Mouse (Mus musculus) heart, embryonic 16.5 days (tissue): ENCODE measurements around the gene Gm10309. TPM values are rescaled to one million over a fixed set of nuclear protein-coding genes. Genes with fewer than 3 reads are reported as not detected.

Experiments
- ATAC-seq: fragments of 200-750 bp; cut with Nextera tagmentation; replicated peaks from 2 replicates; pipeline ENCODE4 v1.8.0; 2017; ENCODE audit warnings: moderate number of reproducible peaks; ENCODE audit not compliant: insufficient read depth, low FRiP score; ENCODE audit errors: extremely low read depth
- H3K27ac ChIP-seq: fragments of 300-500 bp; sonication (generic); 2 replicates; pipeline ENCODE4 v1.5.1; 2014; ENCODE audit warnings: mild to moderate bottlenecking, low read length, control low read depth, moderate library complexity
- H3K27me3 ChIP-seq: fragments of 300-500 bp; sonication (generic); 2 replicates; pipeline ENCODE4 v1.6.1; 2014; ENCODE audit warnings: low read length, mixed read lengths; ENCODE audit not compliant: control insufficient read depth, insufficient read depth
- H3K36me3 ChIP-seq: fragments of 300-500 bp; sonication (generic); 2 replicates; pipeline ENCODE4 v1.6.1; 2014; ENCODE audit not compliant: control insufficient read depth, insufficient read depth
- H3K4me1 ChIP-seq: fragments of 300-500 bp; sonication (generic); 2 replicates; pipeline ENCODE4 v1.6.1; 2014; ENCODE audit warnings: low read length, mixed read lengths; ENCODE audit not compliant: control insufficient read depth, insufficient read depth
- H3K4me2 ChIP-seq: fragments of 300-500 bp; sonication (generic); 2 replicates; pipeline ENCODE4 v1.6.1; 2014; ENCODE audit warnings: low read depth, mild to moderate bottlenecking, control low read depth, low read length
- H3K4me3 ChIP-seq: fragments of 300-500 bp; sonication (generic); 2 replicates; pipeline ENCODE4 v1.5.1; 2014; ENCODE audit warnings: mild to moderate bottlenecking, control low read depth, low read length
- H3K9ac ChIP-seq: fragments of 300-500 bp; sonication (generic); 2 replicates; pipeline ENCODE4 v1.6.1; 2014; ENCODE audit warnings: low read length, control low read depth
- H3K9me3 ChIP-seq: fragments of 300-500 bp; sonication (generic); replicated peaks from 2 replicates; pipeline ENCODE4 v1.6.1; 2016; ENCODE audit warnings: low read length; ENCODE audit not compliant: control insufficient read depth
- WGBS: fragments of 180-500 bp; shearing (Covaris S2); extraction: QIAGEN DNeasy Blood & Tissue Kit; methylation state at CpG from one replicate; pipeline ENCODE4 v1.1.7; 2014; 5-methylcytosine and 5-hydroxymethylcytosine counted together
- polyA plus RNA-seq: library from polyadenylated mRNA; unstranded; fragments of >200 nt; fragmentation: Nextera tagmentation; extraction: Ambion mirVana; gene quantifications from 2 replicates; pipeline ENCODE4 v1.2.1, GENCODE M21; 2015

The Gm10309 gene
- polyA plus RNA-seq, 1 experiment from 2014 or later = 0.16 TPM

DNA sequence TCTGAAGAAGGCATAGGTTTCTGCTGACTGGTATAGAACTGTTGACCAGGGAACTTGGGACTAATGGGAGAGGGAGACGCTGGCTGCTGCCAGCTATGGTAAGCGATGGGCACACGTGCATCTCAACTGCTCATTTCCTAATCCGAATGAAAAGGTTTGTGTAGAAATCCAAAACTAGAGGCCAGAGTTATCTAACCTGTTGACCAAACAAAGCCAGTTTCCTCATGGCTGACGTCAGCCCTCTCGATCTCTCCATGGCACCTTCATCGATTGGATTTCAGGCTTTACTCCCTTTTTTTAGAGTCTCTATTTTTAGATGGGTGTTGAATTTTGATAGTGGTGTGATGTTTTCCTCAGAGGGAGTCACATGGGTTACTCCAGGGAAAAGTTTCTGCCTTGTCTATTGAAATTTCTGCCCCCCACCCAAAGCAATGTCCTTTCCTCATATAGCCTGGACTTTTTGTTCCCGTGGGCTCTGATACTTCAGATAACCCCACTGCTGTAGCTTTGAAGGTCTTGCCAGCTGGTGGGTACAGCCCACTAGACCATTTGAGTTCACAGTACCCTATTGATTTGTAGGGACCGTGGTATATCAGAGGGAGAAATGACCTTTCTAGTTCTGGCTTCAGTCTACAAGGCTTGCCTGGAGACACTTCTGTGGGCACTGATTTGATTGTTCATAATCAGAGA is 1.7 kb downstream of the Gm10309 start:
- Histone ChIP-seq H3K9me3 (no peaks in the 10 kb centered on the region), H3K4me1 (peaks cover 22% of the 10 kb centered on the region), H3K9ac (no peak overlapping the region), H3K27me3 (no peaks in the 10 kb centered on the region), H3K4me2 (no peak overlapping the region), H3K4me3 (no peak overlapping the region), H3K27ac (no peak overlapping the region), H3K36me3 (no peaks in the 10 kb centered on the region)
- WGBS = 78% methylated on average over 9 of the region's 9 CpGs
- no peak for ATAC-seq

DNA sequence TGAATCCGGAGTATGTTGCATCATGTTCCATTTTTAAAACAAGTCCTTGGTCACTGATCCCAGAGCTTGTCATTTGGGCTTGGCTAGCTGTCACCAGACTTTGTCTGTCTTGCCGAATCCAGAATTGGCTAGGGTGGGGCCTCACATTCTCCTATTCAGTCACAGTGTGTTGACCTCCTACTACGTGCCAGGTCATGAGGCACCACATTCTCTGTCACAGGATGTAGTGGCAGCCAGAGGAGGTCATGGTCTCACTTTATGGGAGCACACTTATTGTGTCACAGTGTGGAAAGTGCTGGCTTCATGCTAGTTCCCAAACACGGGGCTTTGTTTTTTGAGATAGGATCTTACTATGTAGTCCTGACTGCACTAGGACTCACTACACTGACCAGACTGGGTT is 3.6 kb downstream of the Gm10309 start:
- H3K4me1 ChIP-seq = peaks cover 16% of the 10 kb centered on the region
- no peaks in the 10 kb centered on the region for H3K27me3 ChIP-seq
- H3K36me3 ChIP-seq = no peaks in the 10 kb centered on the region
- no peak overlapping the region for H3K4me2 ChIP-seq
- no peak overlapping the region for H3K9ac ChIP-seq
- H3K27ac ChIP-seq = no peak overlapping the region
- ATAC-seq = no peak
- 62% methylated on average over 4 of the region's 4 CpGs for WGBS
- H3K4me3 ChIP-seq = no peak overlapping the region
- no peaks in the 10 kb centered on the region for H3K9me3 ChIP-seq

DNA sequence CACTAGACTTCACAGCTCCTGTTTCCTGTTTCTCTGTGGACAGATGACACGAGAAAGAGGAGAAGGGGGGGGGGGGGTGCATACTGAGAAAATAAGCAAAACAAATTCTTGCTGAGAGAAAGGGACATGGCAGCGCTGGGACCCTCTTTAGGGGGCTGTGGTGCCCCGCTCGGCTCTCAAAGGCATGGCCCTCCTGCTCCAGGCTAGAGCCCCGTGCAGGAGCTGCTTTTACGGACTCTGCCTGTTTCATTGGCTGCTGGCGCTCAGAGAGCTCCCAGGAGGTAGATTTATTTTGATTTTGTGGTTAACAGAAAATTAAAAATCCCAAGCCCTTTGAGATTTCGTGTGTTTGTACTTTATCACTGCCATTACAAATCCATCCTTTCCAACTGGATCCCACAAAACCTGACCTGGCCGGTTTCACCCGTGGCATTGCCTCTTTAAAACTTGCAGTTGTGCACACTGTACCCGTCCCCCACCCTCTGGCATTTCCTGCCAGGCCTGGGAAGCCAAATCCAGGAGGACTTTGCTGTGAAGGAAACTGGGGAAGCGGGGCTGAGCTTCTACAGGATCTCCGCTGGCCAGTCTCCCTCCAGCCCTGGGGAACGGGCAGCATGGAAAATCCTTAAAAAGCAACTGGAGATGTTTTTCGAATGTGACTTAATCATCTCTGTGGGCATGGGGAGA is 5.5 kb downstream of the Gm10309 start:
- Histone ChIP-seq H3K4me2 (no peak overlapping the region), H3K9ac (peak overlapping the region; percentile 15; the same call in 1 of the 2 replicates), H3K27ac (peak overlapping the region; percentile 82), H3K36me3 (no peaks in the 10 kb centered on the region), H3K27me3 (no peaks in the 10 kb centered on the region), H3K4me3 (no peak overlapping the region), H3K4me1 (peaks cover 16% of the 10 kb centered on the region), H3K9me3 (no peaks in the 10 kb centered on the region)
- ATAC-seq = peak; percentile 73
- WGBS = 55% methylated on average over 15 of the region's 15 CpGs

DNA sequence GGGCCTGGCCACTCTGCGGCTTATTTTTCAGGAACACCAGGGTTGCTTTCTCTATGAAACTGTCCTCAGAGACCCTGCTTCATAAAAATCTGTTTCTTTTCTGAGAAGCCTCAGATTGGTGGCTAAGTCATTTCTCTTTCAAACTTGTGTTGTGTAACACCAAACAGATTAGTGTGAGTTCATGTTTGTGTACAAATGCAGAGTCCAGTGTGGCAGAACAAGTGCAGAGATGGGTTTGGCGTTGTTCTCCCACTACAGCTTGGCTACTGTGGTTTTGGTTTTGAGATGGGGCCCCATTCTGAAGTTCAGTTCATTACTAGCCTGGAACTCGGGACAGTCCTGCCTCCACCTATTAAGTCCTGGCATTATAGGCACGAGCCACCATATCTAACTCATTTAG is 7.7 kb downstream of the Gm10309 start:
- peaks cover 16% of the 10 kb centered on the region; the same call in 1 of the 2 replicates for H3K4me1 ChIP-seq
- no peak overlapping the region for H3K4me2 ChIP-seq
- H3K36me3 ChIP-seq = no peaks in the 10 kb centered on the region
- WGBS = 91% methylated on average over 4 of the region's 4 CpGs
- H3K4me3 ChIP-seq = no peak overlapping the region
- H3K9ac ChIP-seq = no peak overlapping the region
- ATAC-seq = no peak
- no peaks in the 10 kb centered on the region for H3K27me3 ChIP-seq
- no peaks in the 10 kb centered on the region for H3K9me3 ChIP-seq
- H3K27ac ChIP-seq = no peak overlapping the region

DNA sequence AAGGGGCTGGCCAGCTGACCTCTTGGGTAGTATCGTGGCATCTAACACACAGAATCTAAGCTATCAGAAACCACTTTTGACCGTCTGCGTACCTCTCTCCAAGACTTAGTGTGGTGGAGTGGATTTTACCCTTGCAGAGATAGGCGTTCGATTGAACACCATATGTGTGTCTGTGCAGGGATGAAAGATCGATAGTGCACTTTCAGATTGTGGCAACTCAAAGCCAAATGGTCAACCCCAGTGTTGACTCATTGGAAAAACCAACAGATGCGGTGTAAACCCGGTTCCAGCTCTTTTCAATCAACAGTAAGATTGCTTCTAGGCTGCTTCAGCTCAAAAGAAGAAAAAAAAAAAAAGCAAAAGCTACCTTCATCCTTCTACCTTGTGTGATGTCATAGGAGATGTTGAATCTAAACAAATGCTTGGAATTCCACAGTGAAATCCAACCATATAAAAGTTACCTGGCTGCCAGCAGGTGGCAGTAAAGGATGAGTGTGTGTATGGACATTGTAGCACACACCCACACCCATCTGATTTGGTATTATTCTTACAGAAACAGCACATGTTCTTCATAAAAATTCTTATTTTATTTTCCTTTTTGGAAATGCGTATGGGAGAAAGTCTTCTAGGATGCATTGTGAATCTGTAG is 8.8 kb downstream of the Gm10309 start:
- H3K4me2 ChIP-seq = no peak overlapping the region
- ATAC-seq = no peak
- H3K27me3 ChIP-seq = no peaks in the 10 kb centered on the region
- WGBS = 81% methylated on average over 9 of the region's 9 CpGs
- no peak overlapping the region for H3K27ac ChIP-seq
- H3K36me3 ChIP-seq = no peaks in the 10 kb centered on the region
- no peaks in the 10 kb centered on the region for H3K9me3 ChIP-seq
- H3K4me3 ChIP-seq = no peak overlapping the region
- no peak overlapping the region for H3K9ac ChIP-seq
- H3K4me1 ChIP-seq = peaks cover 16% of the 10 kb centered on the region; the same call in 1 of the 2 replicates

DNA sequence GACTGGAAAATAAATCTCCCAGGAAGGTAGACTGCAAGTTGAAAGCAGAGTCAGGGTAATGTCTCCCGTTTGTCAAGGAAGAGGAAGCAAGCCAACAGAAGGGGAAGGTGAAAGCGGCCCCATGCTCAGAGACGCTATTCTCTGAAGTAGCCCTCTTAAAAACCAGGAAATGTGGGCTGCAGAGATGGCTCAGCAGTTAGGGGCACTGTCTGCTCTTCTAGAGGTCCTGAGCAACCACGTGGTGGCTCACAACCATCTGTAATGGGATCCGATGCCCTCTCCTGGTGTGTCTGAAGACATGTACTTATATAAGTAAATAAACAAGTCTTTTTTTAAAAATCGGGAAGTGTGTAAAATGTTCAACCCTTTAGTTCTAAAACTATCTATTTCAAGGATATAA is 10.1 kb downstream of the Gm10309 start:
- H3K4me1 ChIP-seq = peaks cover 13% of the 10 kb centered on the region; the same call in 1 of the 2 replicates
- no peaks in the 10 kb centered on the region for H3K36me3 ChIP-seq
- H3K4me2 ChIP-seq = no peak overlapping the region
- no peak overlapping the region for H3K9ac ChIP-seq
- 49% methylated on average over 6 of the region's 6 CpGs for WGBS
- no peaks in the 10 kb centered on the region for H3K27me3 ChIP-seq
- no peak for ATAC-seq
- H3K4me3 ChIP-seq = no peak overlapping the region
- no peaks in the 10 kb centered on the region for H3K9me3 ChIP-seq
- no peak overlapping the region for H3K27ac ChIP-seq

DNA sequence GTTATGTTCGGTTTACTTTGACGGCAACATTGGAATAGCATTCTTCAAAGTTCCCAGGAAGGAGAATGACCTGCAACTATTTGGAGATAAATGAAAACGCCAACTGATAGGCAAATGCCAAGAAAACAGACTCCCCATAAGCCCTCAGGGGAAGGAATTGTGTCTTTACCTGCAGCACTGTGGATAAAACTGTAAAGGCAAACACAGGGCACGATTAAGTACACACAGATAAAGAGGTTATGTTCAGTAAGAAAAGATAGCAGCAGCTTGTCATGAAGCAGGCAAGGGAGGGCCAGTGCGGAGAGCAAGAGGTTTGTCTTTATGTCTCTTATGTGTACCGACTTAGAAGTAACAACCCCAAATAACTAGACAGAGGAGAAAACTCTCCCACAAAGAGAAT is 10.5 kb downstream of the Gm10309 start:
- ATAC-seq = no peak
- no peak overlapping the region for H3K4me2 ChIP-seq
- no peaks in the 10 kb centered on the region for H3K27me3 ChIP-seq
- no peaks in the 10 kb centered on the region for H3K36me3 ChIP-seq
- H3K9ac ChIP-seq = no peak overlapping the region
- H3K4me3 ChIP-seq = no peak overlapping the region
- peaks cover 13% of the 10 kb centered on the region; the same call in 1 of the 2 replicates for H3K4me1 ChIP-seq
- no peaks in the 10 kb centered on the region for H3K9me3 ChIP-seq
- 55% methylated on average over 6 of the region's 6 CpGs for WGBS
- H3K27ac ChIP-seq = no peak overlapping the region

DNA sequence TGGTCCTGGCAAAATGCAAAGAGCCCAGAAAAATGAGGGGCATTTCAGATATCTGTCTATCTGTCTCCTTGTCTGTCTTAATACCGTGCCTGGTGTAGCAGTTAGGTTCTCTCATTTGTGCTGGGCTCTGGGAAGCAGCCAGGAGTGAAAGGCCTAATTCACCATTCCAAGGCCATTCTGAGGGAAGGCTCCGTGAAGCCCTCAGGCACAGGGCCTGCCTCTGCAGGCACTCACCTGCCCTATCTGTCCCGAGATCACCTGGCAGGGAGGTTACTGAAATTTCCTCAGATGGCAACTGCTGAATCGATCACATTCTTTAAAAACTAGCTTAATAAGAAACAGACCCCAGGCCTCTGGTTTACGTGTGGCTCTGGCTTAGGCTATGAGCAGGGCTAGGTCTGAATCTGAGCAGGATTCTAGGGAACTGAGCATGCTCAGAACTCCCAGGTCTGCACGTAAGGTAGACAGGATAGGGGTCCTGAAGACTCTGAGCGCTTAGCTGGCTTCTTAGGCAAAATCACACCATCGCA is 11.1 kb downstream of the Gm10309 start:
- Histone ChIP-seq H3K9ac (no peak overlapping the region), H3K4me2 (no peak overlapping the region), H3K4me1 (peaks cover 8% of the 10 kb centered on the region; the same call in 1 of the 2 replicates), H3K4me3 (no peak overlapping the region), H3K27me3 (no peaks in the 10 kb centered on the region), H3K9me3 (no peaks in the 10 kb centered on the region), H3K36me3 (no peaks in the 10 kb centered on the region), H3K27ac (no peak overlapping the region)
- WGBS = 82% methylated on average over 8 of the region's 8 CpGs
- ATAC-seq = no peak

DNA sequence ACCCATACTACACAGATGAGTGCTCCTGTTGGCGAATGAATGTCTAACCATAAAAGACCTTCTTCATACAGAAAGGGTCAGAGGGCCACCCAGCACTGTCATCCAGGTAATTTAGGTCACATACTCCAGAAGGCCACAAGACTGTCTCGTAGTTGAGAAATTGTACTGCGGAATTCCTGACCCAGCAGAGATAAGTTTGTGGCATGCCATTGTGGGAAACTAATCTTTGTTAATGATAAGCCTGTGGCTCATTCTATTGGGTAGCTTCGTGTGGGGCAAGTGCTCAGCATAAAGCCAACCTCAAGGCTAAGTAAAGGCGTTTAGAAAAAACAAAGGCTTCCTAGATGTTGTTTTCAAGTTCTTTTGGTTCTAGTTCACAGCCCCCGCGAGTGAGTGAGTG is 12.7 kb downstream of the Gm10309 start:
- no peaks in the 10 kb centered on the region for H3K9me3 ChIP-seq
- WGBS = 41% methylated on average over 7 of the region's 7 CpGs
- no peak for ATAC-seq
- no peak overlapping the region for H3K27ac ChIP-seq
- peaks cover 6% of the 10 kb centered on the region; the same call in 1 of the 2 replicates for H3K4me1 ChIP-seq
- H3K4me3 ChIP-seq = no peak overlapping the region
- no peak overlapping the region for H3K4me2 ChIP-seq
- H3K36me3 ChIP-seq = no peaks in the 10 kb centered on the region
- H3K27me3 ChIP-seq = no peaks in the 10 kb centered on the region
- no peak overlapping the region for H3K9ac ChIP-seq
